Mouse (Mus musculus) olfactory bulb, adult 2 months (tissue): ENCODE measurements around the gene Gm6205.
"Not testable (repeated sequence)": the region's sequence is repeated elsewhere in the genome, so short reads cannot be mapped to it uniquely, and the experiment has no call there.

Source experiments
- CTCF ChIP-seq: fragments of 200-500 bp; IDR thresholded peaks from 2 replicates; pipeline ENCODE4 v1.5.1; 2012; ENCODE audit warnings: low read depth, mild to moderate bottlenecking, low read length, moderate library complexity; ENCODE audit not compliant: insufficient read depth
- POLR2A ChIP-seq: fragments of 200-500 bp; IDR thresholded peaks from 2 replicates; pipeline ENCODE4 v1.6.1; 2012; ENCODE audit warnings: mild to moderate bottlenecking, low read depth, low read length, moderate library complexity; ENCODE audit not compliant: insufficient read depth

DNA sequence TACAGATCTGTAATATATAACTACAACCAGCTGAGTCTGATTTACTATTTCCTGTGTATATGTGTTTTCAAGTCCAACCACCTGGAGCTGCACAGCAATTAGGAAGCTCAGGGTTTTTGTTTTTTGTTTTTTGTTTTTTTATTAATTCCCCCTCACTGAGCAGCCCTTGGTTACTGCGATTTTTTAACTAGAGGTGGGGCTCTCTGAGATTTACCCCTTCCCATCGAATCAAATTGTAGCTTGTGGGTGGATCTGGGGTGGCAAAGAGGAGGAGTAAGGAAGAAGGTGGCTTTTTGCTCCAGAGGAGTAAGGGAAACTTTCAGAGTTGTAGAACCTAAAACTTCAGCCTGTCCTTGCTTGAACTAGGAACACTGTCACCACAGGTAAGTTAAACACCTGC is at the start of gene Gm6205:
- TF ChIP-seq CTCF, POLR2A: not testable (repeated sequence)
